Mouse (Mus musculus): ENCODE results near the gene Anapc11. TPM values are rescaled to one million over a fixed set of nuclear protein-coding genes. Genes with fewer than 3 reads are reported as not detected.

Gene Anapc11
- polyA plus RNA-seq, 1 experiment from 2014 or later, result 199 TPM

GRCm38 (mm10) chr11:120654741-120655140, 56.5 kb downstream of the Anapc11 start:
- no peak overlapping the region for H3K4me2 ChIP-seq (replicated peaks)
- H3K4me1 ChIP-seq, result peaks cover 6% of the 10 kb centered on the region
- H3K9me3 ChIP-seq, result no peaks in the 10 kb centered on the region
- WGBS, result 78% methylated on average over 3 of the region's 3 CpGs
- no peaks in the 10 kb centered on the region for H3K36me3 ChIP-seq
- H3K27ac ChIP-seq (replicated peaks), result no peak overlapping the region
- H3K4me3 ChIP-seq, result no peak overlapping the region
- no peak overlapping the region for H3K9ac ChIP-seq (replicated peaks)
- no peak for ATAC-seq (replicated peaks)
- peaks cover 38% of the 10 kb centered on the region for H3K27me3 ChIP-seq

GRCm38 (mm10) chr11:120657301-120657700, 59.1 kb downstream of the Anapc11 start:
- no peaks in the 10 kb centered on the region for H3K36me3 ChIP-seq
- H3K4me3 ChIP-seq, result no peak overlapping the region
- peaks cover 21% of the 10 kb centered on the region for H3K4me1 ChIP-seq
- H3K27ac ChIP-seq (replicated peaks), result no peak overlapping the region
- H3K4me2 ChIP-seq (replicated peaks), result no peak overlapping the region
- ATAC-seq (replicated peaks), result no peak
- H3K27me3 ChIP-seq, result peaks cover 55% of the 10 kb centered on the region
- H3K9me3 ChIP-seq, result no peaks in the 10 kb centered on the region
- WGBS, result 85% methylated on average over 4 of the region's 4 CpGs
- no peak overlapping the region for H3K9ac ChIP-seq (replicated peaks)

Small RNAs within 50 kb of the gene (microRNA-seq; reads per million reads assigned to microRNA genes)
- gene Mir6936, result 2.0 reads per million

Other genes starting within 250 kb of the Anapc11 start
- gene Actg1, start 249.9 kb upstream of the Anapc11 start, polyA plus RNA-seq (2015; fragmentation: Nextera tagmentation; extraction: Ambion mirVana), result 3,835 and 3,917 TPM in 2 replicates
- 0.97 and 1.3 TPM in 2 replicates for gene Fscn2, start 236.9 kb upstream of the Anapc11 start, polyA plus RNA-seq (2015; fragmentation: Nextera tagmentation; extraction: Ambion mirVana)
- 72.1 and 74.1 TPM in 2 replicates for gene Faap100, start 219.7 kb upstream of the Anapc11 start, polyA plus RNA-seq (2015; fragmentation: Nextera tagmentation; extraction: Ambion mirVana)
- 34.8 and 35.2 TPM in 2 replicates for gene Nploc4, start 160.7 kb upstream of the Anapc11 start, polyA plus RNA-seq (2015; fragmentation: Nextera tagmentation; extraction: Ambion mirVana)
- not detected in 2 replicates for gene Tspan10, start 155.8 kb upstream of the Anapc11 start, polyA plus RNA-seq (2015; fragmentation: Nextera tagmentation; extraction: Ambion mirVana)
- gene Pde6g, start 144.9 kb upstream of the Anapc11 start, polyA plus RNA-seq (2015; fragmentation: Nextera tagmentation; extraction: Ambion mirVana), result 0.18 TPM in 1 of 2 replicates, not detected in the other
- 11.1 and 12.0 TPM in 2 replicates for gene Oxld1, start 140.4 kb upstream of the Anapc11 start, polyA plus RNA-seq (2015; fragmentation: Nextera tagmentation; extraction: Ambion mirVana)
- 25.2 and 29.9 TPM in 2 replicates for gene Ccdc137, start 140.3 kb upstream of the Anapc11 start, polyA plus RNA-seq (2015; fragmentation: Nextera tagmentation; extraction: Ambion mirVana)
- gene Arl16, start 130.8 kb upstream of the Anapc11 start, polyA plus RNA-seq (2015; fragmentation: Nextera tagmentation; extraction: Ambion mirVana), result 49.1 and 50.8 TPM in 2 replicates
- gene Mrpl12, start 113.8 kb upstream of the Anapc11 start, polyA plus RNA-seq (2015; fragmentation: Nextera tagmentation; extraction: Ambion mirVana), result 111 and 113 TPM in 2 replicates
- 27.0 and 32.9 TPM in 2 replicates for gene Slc25a10, start 106.6 kb upstream of the Anapc11 start, polyA plus RNA-seq (2015; fragmentation: Nextera tagmentation; extraction: Ambion mirVana)
- gene Gcgr, start 67.7 kb upstream of the Anapc11 start, polyA plus RNA-seq (2015; fragmentation: Nextera tagmentation; extraction: Ambion mirVana), result 0.09 TPM in 2 replicates
- 242 and 245 TPM in 2 replicates for gene Mcrip1, start 48.7 kb upstream of the Anapc11 start, polyA plus RNA-seq (2015; fragmentation: Nextera tagmentation; extraction: Ambion mirVana)
- gene Ppp1r27, start 47.3 kb upstream of the Anapc11 start, polyA plus RNA-seq (2015; fragmentation: Nextera tagmentation; extraction: Ambion mirVana), result 0.23 TPM in 1 of 2 replicates, not detected in the other
- 234 and 239 TPM in 2 replicates for gene P4hb, start 25.2 kb upstream of the Anapc11 start, polyA plus RNA-seq (2015; fragmentation: Nextera tagmentation; extraction: Ambion mirVana)
- gene Arhgdia, start 16.8 kb upstream of the Anapc11 start, polyA plus RNA-seq (2015; fragmentation: Nextera tagmentation; extraction: Ambion mirVana), result 464 TPM in 2 replicates
- gene Alyref, start 56 bp upstream of the Anapc11 start, polyA plus RNA-seq (2015; fragmentation: Nextera tagmentation; extraction: Ambion mirVana), result 372 and 388 TPM in 2 replicates
- gene Npb, start 10.1 kb downstream of the Anapc11 start, polyA plus RNA-seq (2015; fragmentation: Nextera tagmentation; extraction: Ambion mirVana), result 0.51 and 0.65 TPM in 2 replicates
- 167 and 174 TPM in 2 replicates for gene Pcyt2, start 19.5 kb downstream of the Anapc11 start, polyA plus RNA-seq (2015; fragmentation: Nextera tagmentation; extraction: Ambion mirVana)
- 51.4 and 53.1 TPM in 2 replicates for gene Sirt7, start 26.8 kb downstream of the Anapc11 start, polyA plus RNA-seq (2015; fragmentation: Nextera tagmentation; extraction: Ambion mirVana)
- 42.1 and 44.1 TPM in 2 replicates for gene Mafg, start 35.2 kb downstream of the Anapc11 start, polyA plus RNA-seq (2015; fragmentation: Nextera tagmentation; extraction: Ambion mirVana)
- 30.9 and 35.3 TPM in 2 replicates for gene Pycr1, start 45.3 kb downstream of the Anapc11 start, polyA plus RNA-seq (2015; fragmentation: Nextera tagmentation; extraction: Ambion mirVana)
- 0.47 TPM in 1 of 2 replicates, not detected in the other for gene Myadml2, start 49.7 kb downstream of the Anapc11 start, polyA plus RNA-seq (2015; fragmentation: Nextera tagmentation; extraction: Ambion mirVana)
- gene Notum, start 62.8 kb downstream of the Anapc11 start, polyA plus RNA-seq (2015; fragmentation: Nextera tagmentation; extraction: Ambion mirVana), result 0.46 and 1.1 TPM in 2 replicates
- gene Aspscr1, start 74.6 kb downstream of the Anapc11 start, polyA plus RNA-seq (2015; fragmentation: Nextera tagmentation; extraction: Ambion mirVana), result 144 and 154 TPM in 2 replicates
- 97.9 and 103 TPM in 2 replicates for gene Cenpx, start 115.3 kb downstream of the Anapc11 start, polyA plus RNA-seq (2015; fragmentation: Nextera tagmentation; extraction: Ambion mirVana)
- 94.1 and 94.8 TPM in 2 replicates for gene Lrrc45, start 115.5 kb downstream of the Anapc11 start, polyA plus RNA-seq (2015; fragmentation: Nextera tagmentation; extraction: Ambion mirVana)
- gene Rac3, start 123.0 kb downstream of the Anapc11 start, polyA plus RNA-seq (2015; fragmentation: Nextera tagmentation; extraction: Ambion mirVana), result 245 and 251 TPM in 2 replicates
- gene Dcxr, start 128.9 kb downstream of the Anapc11 start, polyA plus RNA-seq (2015; fragmentation: Nextera tagmentation; extraction: Ambion mirVana), result 9.0 and 9.3 TPM in 2 replicates
- gene Cbr2, start 133.7 kb downstream of the Anapc11 start, polyA plus RNA-seq (2015; fragmentation: Nextera tagmentation; extraction: Ambion mirVana), result 0.64 and 0.69 TPM in 2 replicates
- 1.8 and 2.4 TPM in 2 replicates for gene Hmga1b, start 164.4 kb downstream of the Anapc11 start, polyA plus RNA-seq (2015; fragmentation: Nextera tagmentation; extraction: Ambion mirVana)
- 88.5 and 94.5 TPM in 2 replicates for gene Rfng, start 185.8 kb downstream of the Anapc11 start, polyA plus RNA-seq (2015; fragmentation: Nextera tagmentation; extraction: Ambion mirVana)
- gene Gps1, start 185.9 kb downstream of the Anapc11 start, polyA plus RNA-seq (2015; fragmentation: Nextera tagmentation; extraction: Ambion mirVana), result 276 and 287 TPM in 2 replicates
- 50.0 and 50.1 TPM in 2 replicates for gene Dus1l, start 198.0 kb downstream of the Anapc11 start, polyA plus RNA-seq (2015; fragmentation: Nextera tagmentation; extraction: Ambion mirVana)
- 78.3 and 80.6 TPM in 2 replicates for gene Fasn, start 226.1 kb downstream of the Anapc11 start, polyA plus RNA-seq (2015; fragmentation: Nextera tagmentation; extraction: Ambion mirVana)